Mouse (Mus musculus) forebrain, embryonic 10.5 days (tissue): ENCODE results near the gene Tlr7. TPM values are rescaled to one million over a fixed set of nuclear protein-coding genes. Genes with fewer than 3 reads are reported as not detected.
"Not testable (repeated sequence)": the region's sequence is repeated elsewhere in the genome, so short reads cannot be mapped to it uniquely, and the experiment has no call there.

Experiments
- DNase-seq: peaks from one replicate; pipeline ENCODE4 v3.0.0-alpha.2; 2017; ENCODE audit warnings: low spot score; ENCODE audit errors: extremely low spot score
- H3K27ac ChIP-seq: fragments of 300-500 bp; sonication (generic); 2 replicates; pipeline ENCODE4 v1.5.1; 2016; ENCODE audit warnings: mild to moderate bottlenecking
- H3K27me3 ChIP-seq: fragments of 300-500 bp; sonication (generic); 2 replicates; pipeline ENCODE4 v1.6.1; 2016; ENCODE audit warnings: mild to moderate bottlenecking; ENCODE audit not compliant: poor library complexity, severe bottlenecking
- H3K36me3 ChIP-seq: fragments of 300-500 bp; sonication (generic); replicated peaks from 2 replicates; pipeline ENCODE4 v1.6.1; 2016; ENCODE audit warnings: mild to moderate bottlenecking, moderate library complexity
- H3K4me1 ChIP-seq: fragments of 300-500 bp; sonication (generic); 2 replicates; pipeline ENCODE4 v1.6.1; 2016
- H3K4me3 ChIP-seq: fragments of 300-500 bp; sonication (generic); 2 replicates; pipeline ENCODE4 v1.5.1; 2016; ENCODE audit warnings: mild to moderate bottlenecking, moderate library complexity
- H3K9me3 ChIP-seq: fragments of 300-500 bp; sonication (generic); 2 replicates; pipeline ENCODE4 v1.6.1; 2016; ENCODE audit warnings: mild to moderate bottlenecking, moderate library complexity
- WGBS: fragments of 180-500 bp; shearing (Covaris S2); methylation state at CpG from one replicate; pipeline ENCODE4 v1.1.7; 2016; 5-methylcytosine and 5-hydroxymethylcytosine counted together
- polyA plus RNA-seq: library from polyadenylated mRNA; unstranded; fragments of >200 nt; fragmentation: Nextera tagmentation; extraction: Ambion mirVana; gene quantifications from 2 replicates; pipeline ENCODE4 v1.2.1, GENCODE M21; 2016

The Tlr7 gene
- polyA plus RNA-seq, 1 experiment from 2014 or later: 0.19 TPM

GRCm38 (mm10) chrX:167330993-167331392 is 635 bp upstream of the Tlr7 start:
- Histone ChIP-seq H3K4me3 (no peak overlapping the region), H3K27ac (no peak overlapping the region), H3K27me3 (peaks cover 92% of the 10 kb centered on the region), H3K4me1 (no peaks in the 10 kb centered on the region), H3K9me3 (no peaks in the 10 kb centered on the region), H3K36me3 (no peaks in the 10 kb centered on the region)
- DNase-seq: no peak
- 82% methylated on average over 4 of the region's 4 CpGs for WGBS

- H3K4me3 ChIP-seq: no peak overlapping the region
- H3K4me1 ChIP-seq: no peaks in the 10 kb centered on the region
- no peak overlapping the region for H3K27ac ChIP-seq
- no peak for DNase-seq
- H3K36me3 ChIP-seq: no peaks in the 10 kb centered on the region
- peaks cover 98% of the 10 kb centered on the region for H3K27me3 ChIP-seq
- 97% methylated on average over 1 of the region's 1 CpGs for WGBS
- no peaks in the 10 kb centered on the region for H3K9me3 ChIP-seq
Measured at GRCm38 (mm10) chrX:167329620-167330019, 738 bp downstream of the Tlr7 start.

- Histone ChIP-seq H3K36me3 (no peaks in the 10 kb centered on the region), H3K9me3 (no peaks in the 10 kb centered on the region), H3K4me1 (no peaks in the 10 kb centered on the region), H3K27me3 (peaks cover 95% of the 10 kb centered on the region), H3K4me3 (no peak overlapping the region), H3K27ac (no peak overlapping the region)
- 94% methylated on average over 1 of the region's 1 CpGs for WGBS
- DNase-seq: no peak
Measured at GRCm38 (mm10) chrX:167329098-167329497, 1.3 kb downstream of the Tlr7 start.

- WGBS: 90% methylated on average over 3 of the region's 3 CpGs
- Histone ChIP-seq H3K36me3 (no peaks in the 10 kb centered on the region), H3K27ac (no peak overlapping the region), H3K9me3 (no peaks in the 10 kb centered on the region), H3K4me3 (no peak overlapping the region), H3K4me1 (no peaks in the 10 kb centered on the region), H3K27me3 (peaks cover 93% of the 10 kb centered on the region)
- no peak for DNase-seq
Measured at GRCm38 (mm10) chrX:167328519-167328918, 1.8 kb downstream of the Tlr7 start.

GRCm38 (mm10) chrX:167323742-167324141 is 6.6 kb downstream of the Tlr7 start:
- H3K4me1 ChIP-seq: peaks cover 3% of the 10 kb centered on the region; the same call in 1 of the 2 replicates
- no peak overlapping the region for H3K4me3 ChIP-seq
- DNase-seq: no peak
- 53% methylated on average over 1 of the region's 1 CpGs for WGBS
- no peaks in the 10 kb centered on the region for H3K36me3 ChIP-seq
- H3K27ac ChIP-seq: no peak overlapping the region
- H3K9me3 ChIP-seq: no peaks in the 10 kb centered on the region
- H3K27me3 ChIP-seq: peaks cover 96% of the 10 kb centered on the region

- H3K4me3 ChIP-seq: no peak overlapping the region
- H3K9me3 ChIP-seq: no peaks in the 10 kb centered on the region
- WGBS: 84% methylated on average over 4 of the region's 4 CpGs
- DNase-seq: no peak
- peaks cover 95% of the 10 kb centered on the region for H3K27me3 ChIP-seq
- H3K36me3 ChIP-seq: no peaks in the 10 kb centered on the region
- peaks cover 4% of the 10 kb centered on the region; the same call in 1 of the 2 replicates for H3K4me1 ChIP-seq
- H3K27ac ChIP-seq: no peak overlapping the region
Measured at GRCm38 (mm10) chrX:167321233-167321806, 9.0 kb downstream of the Tlr7 start.

- Histone ChIP-seq H3K27ac (no peak overlapping the region), H3K27me3 (peaks cover 99% of the 10 kb centered on the region), H3K4me1 (peaks cover 4% of the 10 kb centered on the region; the same call in 1 of the 2 replicates), H3K36me3 (no peaks in the 10 kb centered on the region), H3K4me3 (no peak overlapping the region), H3K9me3 (no peaks in the 10 kb centered on the region)
- 56% methylated on average over 4 of the region's 4 CpGs for WGBS
- DNase-seq: no peak
Measured at GRCm38 (mm10) chrX:167318819-167319396, 11.4 kb downstream of the Tlr7 start.

GRCm38 (mm10) chrX:167315766-167316165 is 14.6 kb downstream of the Tlr7 start:
- no peak for DNase-seq
- Histone ChIP-seq H3K27ac (no peak overlapping the region), H3K9me3 (no peaks in the 10 kb centered on the region), H3K36me3 (no peaks in the 10 kb centered on the region), H3K4me3 (no peak overlapping the region), H3K4me1 (peaks cover 4% of the 10 kb centered on the region; the same call in 1 of the 2 replicates), H3K27me3 (peaks cover 98% of the 10 kb centered on the region)
- WGBS: 83% methylated on average over 5 of the region's 5 CpGs

GRCm38 (mm10) chrX:167315093-167315726 is 15.1 kb downstream of the Tlr7 start:
- no peaks in the 10 kb centered on the region for H3K9me3 ChIP-seq
- 85% methylated on average over 4 of the region's 4 CpGs for WGBS
- peaks cover 4% of the 10 kb centered on the region; the same call in 1 of the 2 replicates for H3K4me1 ChIP-seq
- H3K4me3 ChIP-seq: no peak overlapping the region
- peaks cover 96% of the 10 kb centered on the region for H3K27me3 ChIP-seq
- no peak overlapping the region for H3K27ac ChIP-seq
- H3K36me3 ChIP-seq: no peaks in the 10 kb centered on the region
- no peak for DNase-seq

- H3K4me1 ChIP-seq, DNase-seq, H3K4me3 ChIP-seq, H3K27ac ChIP-seq, H3K9me3 ChIP-seq, H3K36me3 ChIP-seq: not testable (repeated sequence)
- H3K27me3 ChIP-seq: peaks cover 54% of the 10 kb centered on the region
- WGBS: 100% methylated on average over 1 of the region's 1 CpGs
Measured at GRCm38 (mm10) chrX:167302061-167302460, 28.3 kb downstream of the Tlr7 start.

GRCm38 (mm10) chrX:167276953-167277352 is 53.4 kb downstream of the Tlr7 start:
- no peak overlapping the region for H3K4me3 ChIP-seq
- H3K9me3 ChIP-seq: no peaks in the 10 kb centered on the region
- H3K27ac ChIP-seq: no peak overlapping the region
- no peaks in the 10 kb centered on the region for H3K4me1 ChIP-seq
- H3K36me3 ChIP-seq: no peaks in the 10 kb centered on the region
- 28% methylated on average over 9 of the region's 9 CpGs for WGBS
- peak; percentile 55 for DNase-seq
- H3K27me3 ChIP-seq: peaks cover 72% of the 10 kb centered on the region

- Histone ChIP-seq H3K4me1 (no peaks in the 10 kb centered on the region), H3K27me3 (peaks cover 72% of the 10 kb centered on the region), H3K4me3 (no peak overlapping the region), H3K27ac (no peak overlapping the region), H3K36me3 (no peaks in the 10 kb centered on the region), H3K9me3 (no peaks in the 10 kb centered on the region)
- WGBS: 67% methylated on average over 10 of the region's 10 CpGs
- no peak for DNase-seq
Measured at GRCm38 (mm10) chrX:167276551-167276950, 53.8 kb downstream of the Tlr7 start.

- Histone ChIP-seq H3K36me3 (no peaks in the 10 kb centered on the region), H3K9me3 (no peaks in the 10 kb centered on the region), H3K27ac (no peak within 1 kb of the TSS), H3K4me1 (no peaks in the 10 kb centered on the region), H3K27me3 (peaks cover 99% of the 10 kb centered on the region), H3K4me3 (no peak within 1 kb of the TSS)
- DNase-seq: no peak
- WGBS: 78% methylated on average over 4 of the region's 4 CpGs
Measured at GRCm38 (mm10) chrX:167264086-167264485, 66.3 kb downstream of the Tlr7 start, which contains the start of gene Tlr8. Tlr8 (minus strand) TSS chrX:167264329.
